Mouse (Mus musculus): Measurements from ENCODE around the gene Dmgdh. TPM values are rescaled to one million over a fixed set of nuclear protein-coding genes. Genes with fewer than 3 reads are reported as not detected.

Dmgdh gene
- total and polyA plus RNA-seq, 2 experiments from 2014 or later: 0.19 TPM; not detected in 1

DNA sequence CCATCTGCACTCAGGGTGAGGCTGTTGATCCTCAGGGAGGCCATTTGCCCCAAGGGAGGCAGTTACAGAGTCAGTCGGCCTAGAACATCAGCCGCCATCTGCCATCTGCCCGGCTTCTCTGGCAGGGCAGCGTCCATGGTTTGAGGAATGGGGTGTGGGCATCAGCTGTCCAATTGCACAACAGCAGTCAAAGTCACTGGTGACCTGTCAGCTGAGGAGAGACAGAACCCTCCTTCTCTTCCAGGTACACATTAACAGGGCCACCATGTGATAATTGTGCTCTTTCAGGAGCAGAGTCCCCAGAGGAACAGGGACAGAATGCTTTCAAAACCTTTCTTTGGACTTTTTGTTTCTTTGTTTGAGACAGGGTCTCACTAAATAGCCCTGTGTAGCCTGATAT is 1.9 kb upstream of the Dmgdh start:
- no peak for ATAC-seq (ENCODE audit: low FRiP score)
- Histone ChIP-seq H3K4me2 (ENCODE audit: low read depth, low read length, poor library complexity, severe bottlenecking) (no peak overlapping the region), H3K4me3 (ENCODE audit: low read depth, low read length) (no peak overlapping the region), H3K9me3 (ENCODE audit: low read length) (no peaks in the 10 kb centered on the region), H3K27ac (ENCODE audit: low read depth, low read length) (no peak overlapping the region), H3K36me3 (ENCODE audit: insufficient read depth, low read length) (no peaks in the 10 kb centered on the region), H3K9ac (replicated peaks; ENCODE audit: low read length, poor library complexity, severe bottlenecking) (no peak overlapping the region), H3K27me3 (ENCODE audit: insufficient read depth, low read length) (0 out of 2 replicates have a peak, but pooled peaks cover 3% of the 10 kb centered on the region), H3K4me1 (ENCODE audit: insufficient read depth, low read length) (no peaks in the 10 kb centered on the region)
- TF ChIP-seq CTCF (IDR thresholded peaks at IDR 0.05): no peak
- no peak for DNase-seq (ENCODE audit: low spot score)
- WGBS: 94% methylated on average over 4 of the region's 4 CpGs

DNA sequence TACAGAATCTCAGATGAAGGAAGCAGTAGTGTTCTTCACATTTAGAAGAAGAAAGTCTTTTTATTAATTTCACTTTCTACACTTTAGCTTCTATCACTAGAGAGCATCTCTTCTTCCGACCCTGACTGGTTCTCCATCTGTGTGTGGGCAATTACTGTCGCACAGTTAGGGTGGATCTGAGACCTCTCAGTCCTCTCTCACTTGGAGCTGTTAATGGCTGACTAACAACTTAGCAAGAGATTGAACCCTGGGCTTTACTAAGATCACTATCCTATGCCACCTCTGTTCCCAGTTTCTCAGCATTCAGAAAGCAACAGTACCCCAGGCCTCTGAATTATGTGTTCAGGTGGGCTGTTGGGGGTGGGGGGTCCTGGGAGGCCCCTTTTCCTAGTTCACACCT is 937 bp upstream of the Dmgdh start:
- H3K4me2 ChIP-seq (ENCODE audit: low read depth, low read length, poor library complexity, severe bottlenecking): no peak overlapping the region
- ATAC-seq (ENCODE audit: low FRiP score): no peak
- DNase-seq (ENCODE audit: low spot score): no peak
- no peaks in the 10 kb centered on the region for H3K36me3 ChIP-seq (ENCODE audit: insufficient read depth, low read length)
- no peak overlapping the region for H3K27ac ChIP-seq (ENCODE audit: low read depth, low read length)
- whole genome bisulfite sequencing: 82% methylated on average over 2 of the region's 2 CpGs
- TF ChIP-seq CTCF (IDR thresholded peaks at IDR 0.05): no peak
- H3K4me3 ChIP-seq (ENCODE audit: low read depth, low read length): no peak overlapping the region
- no peaks in the 10 kb centered on the region for H3K4me1 ChIP-seq (ENCODE audit: insufficient read depth, low read length)
- no peak overlapping the region for H3K9ac ChIP-seq (replicated peaks; ENCODE audit: low read length, poor library complexity, severe bottlenecking)
- H3K27me3 ChIP-seq (ENCODE audit: insufficient read depth, low read length): 0 out of 2 replicates have a peak, but pooled peaks cover 3% of the 10 kb centered on the region
- H3K9me3 ChIP-seq (ENCODE audit: low read length): no peaks in the 10 kb centered on the region

DNA sequence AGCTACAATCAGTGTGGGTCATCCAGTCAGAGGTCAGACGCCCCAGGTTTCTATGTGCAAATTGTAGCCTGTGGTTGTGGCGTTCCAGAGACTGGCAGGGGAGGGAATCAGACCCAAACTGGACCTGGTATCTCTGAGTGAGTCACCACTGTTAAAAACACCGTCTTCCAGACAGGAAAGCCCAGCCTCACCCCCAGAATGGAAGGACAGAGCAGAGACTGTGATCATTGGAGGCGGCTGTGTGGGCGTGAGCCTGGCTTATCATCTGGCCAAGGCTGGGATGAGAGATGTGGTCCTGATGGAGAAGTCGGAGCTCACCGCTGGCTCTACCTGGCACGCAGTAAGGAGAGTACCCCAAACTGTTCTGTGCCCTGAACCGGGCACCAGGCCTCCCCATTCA is 2.6 kb downstream of the Dmgdh start:
- H3K4me2 ChIP-seq (ENCODE audit: low read depth, low read length, poor library complexity, severe bottlenecking): no peak overlapping the region
- H3K9ac ChIP-seq (replicated peaks; ENCODE audit: low read length, poor library complexity, severe bottlenecking): no peak overlapping the region
- no peak overlapping the region for H3K27ac ChIP-seq (ENCODE audit: low read depth, low read length)
- no peaks in the 10 kb centered on the region for H3K36me3 ChIP-seq (ENCODE audit: insufficient read depth, low read length)
- H3K4me1 ChIP-seq (ENCODE audit: insufficient read depth, low read length): no peaks in the 10 kb centered on the region
- H3K4me3 ChIP-seq (ENCODE audit: low read depth, low read length): no peak overlapping the region
- no peak for DNase-seq (ENCODE audit: low spot score)
- ATAC-seq (ENCODE audit: low FRiP score): no peak
- H3K9me3 ChIP-seq (ENCODE audit: low read length): no peaks in the 10 kb centered on the region
- TF ChIP-seq CTCF (IDR thresholded peaks at IDR 0.05): no peak
- H3K27me3 ChIP-seq (ENCODE audit: insufficient read depth, low read length): 0 out of 2 replicates have a peak, but pooled peaks cover 3% of the 10 kb centered on the region
- WGBS: 82% methylated on average over 9 of the region's 9 CpGs

DNA sequence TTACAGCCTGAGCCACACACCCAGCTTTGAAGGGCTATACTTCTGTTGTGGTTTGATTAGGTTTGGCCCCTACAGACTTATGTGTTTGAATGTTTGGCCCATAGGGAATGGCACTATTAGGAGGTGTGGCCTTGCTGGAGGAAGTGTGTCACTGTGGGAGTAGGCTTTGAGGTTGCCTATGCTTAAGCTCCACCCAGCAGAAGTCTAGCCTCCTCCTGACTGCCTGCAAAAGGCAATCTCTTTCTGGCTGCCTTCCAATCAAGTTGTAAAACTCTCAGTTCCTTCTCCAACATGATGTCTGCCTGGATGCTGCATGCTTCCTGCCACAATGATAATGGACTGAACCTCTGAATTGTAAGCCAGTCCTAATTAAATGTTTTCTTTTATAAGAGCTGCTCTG is 9.1 kb downstream of the Dmgdh start:
- Histone ChIP-seq H3K27ac (ENCODE audit: low read depth, low read length) (no peak overlapping the region), H3K9me3 (ENCODE audit: low read length) (no peaks in the 10 kb centered on the region), H3K4me3 (ENCODE audit: low read depth, low read length) (no peak overlapping the region), H3K4me2 (ENCODE audit: low read depth, low read length, poor library complexity, severe bottlenecking) (no peak overlapping the region), H3K27me3 (ENCODE audit: insufficient read depth, low read length) (no peaks in the 10 kb centered on the region), H3K9ac (replicated peaks; ENCODE audit: low read length, poor library complexity, severe bottlenecking) (no peak overlapping the region), H3K4me1 (ENCODE audit: insufficient read depth, low read length) (no peaks in the 10 kb centered on the region), H3K36me3 (ENCODE audit: insufficient read depth, low read length) (no peaks in the 10 kb centered on the region)
- TF ChIP-seq CTCF (IDR thresholded peaks at IDR 0.05): no peak
- no peak for ATAC-seq (ENCODE audit: low FRiP score)
- DNase-seq (ENCODE audit: low spot score): peak; percentile 12

DNA sequence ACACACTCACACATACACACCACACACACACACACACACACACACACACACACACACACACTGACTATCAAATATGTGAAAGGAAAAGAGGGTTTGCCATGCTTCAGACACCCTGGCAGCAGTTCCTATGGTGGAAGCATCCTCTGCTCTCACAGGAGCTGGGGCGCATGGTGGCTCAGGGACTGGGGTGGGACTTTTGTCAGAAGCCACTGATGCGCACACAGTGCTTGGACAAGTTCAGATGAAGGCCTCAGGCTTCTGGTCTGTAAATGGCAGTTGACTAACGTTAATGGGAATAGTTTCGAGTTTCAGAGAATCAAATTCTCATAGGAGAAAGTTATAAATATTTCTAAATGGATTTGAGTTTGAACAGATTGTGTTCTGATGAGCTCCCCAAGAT is 11.0 kb downstream of the Dmgdh start:
- ATAC-seq (ENCODE audit: low FRiP score) (no peak), DNase-seq (ENCODE audit: low spot score) (no peak)
- Histone ChIP-seq H3K9ac (replicated peaks; ENCODE audit: low read length, poor library complexity, severe bottlenecking) (no peak overlapping the region), H3K4me3 (ENCODE audit: low read depth, low read length) (no peak overlapping the region), H3K27ac (ENCODE audit: low read depth, low read length) (no peak overlapping the region), H3K4me1 (ENCODE audit: insufficient read depth, low read length) (no peaks in the 10 kb centered on the region), H3K4me2 (ENCODE audit: low read depth, low read length, poor library complexity, severe bottlenecking) (no peak overlapping the region), H3K9me3 (ENCODE audit: low read length) (no peaks in the 10 kb centered on the region), H3K27me3 (ENCODE audit: insufficient read depth, low read length) (no peaks in the 10 kb centered on the region), H3K36me3 (ENCODE audit: insufficient read depth, low read length) (no peaks in the 10 kb centered on the region)
- 59% methylated on average over 4 of the region's 4 CpGs for WGBS
- no peak for TF ChIP-seq CTCF (IDR thresholded peaks at IDR 0.05)

DNA sequence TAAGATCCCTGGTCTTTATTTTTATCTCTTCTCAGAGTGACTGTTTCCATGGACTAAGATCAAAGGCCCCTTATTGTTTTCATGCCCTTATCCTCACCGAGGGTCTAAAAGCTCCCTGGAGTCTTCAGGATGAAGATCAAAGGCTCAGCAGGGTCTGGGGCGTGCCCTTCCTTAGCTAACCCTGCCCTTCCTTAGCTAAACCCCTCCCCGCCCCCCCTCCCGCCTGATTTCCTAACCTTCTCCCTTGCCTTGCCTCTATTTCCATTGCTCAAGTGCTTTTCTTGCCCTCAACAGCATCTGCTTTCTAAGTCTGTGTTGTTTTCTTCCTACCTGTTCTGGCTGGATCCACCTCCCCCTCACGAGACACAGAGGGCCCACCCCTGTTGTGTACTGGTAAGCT is 13.1 kb downstream of the Dmgdh start:
- H3K36me3 ChIP-seq (ENCODE audit: insufficient read depth, low read length): no peaks in the 10 kb centered on the region
- no peaks in the 10 kb centered on the region for H3K9me3 ChIP-seq (ENCODE audit: low read length)
- ATAC-seq (ENCODE audit: low FRiP score) (no peak), DNase-seq (ENCODE audit: low spot score) (no peak)
- H3K4me2 ChIP-seq (ENCODE audit: low read depth, low read length, poor library complexity, severe bottlenecking): no peak overlapping the region
- H3K27me3 ChIP-seq (ENCODE audit: insufficient read depth, low read length): no peaks in the 10 kb centered on the region
- H3K9ac ChIP-seq (replicated peaks; ENCODE audit: low read length, poor library complexity, severe bottlenecking): no peak overlapping the region
- H3K4me1 ChIP-seq (ENCODE audit: insufficient read depth, low read length): no peaks in the 10 kb centered on the region
- TF ChIP-seq CTCF (IDR thresholded peaks at IDR 0.05): no peak
- H3K4me3 ChIP-seq (ENCODE audit: low read depth, low read length): no peak overlapping the region
- H3K27ac ChIP-seq (ENCODE audit: low read depth, low read length): no peak overlapping the region
- WGBS: 11% methylated on average over 4 of the region's 5 CpGs

All from midbrain, postnatal 0 days (tissue).